Mouse (Mus musculus) spleen, postnatal 14 days (tissue): ENCODE data around the gene Igbp1b.

Experiments
- DNase-seq, 2 experiments: peaks; one replicate each; pipeline ENCODE4 v3.0.0; 2021 to 2022; ENCODE audit warnings: low spot score in 2 of 2

Igbp1b gene

GRCm38 (mm10) chr6:138658516-138658915 lies at the start of gene Igbp1b:
Gene Igbp1b, minus strand, starts transcription at chr6:138658544.
- DNase-seq, result no peak

GRCm38 (mm10) chr6:138682959-138683358 lies 24.6 kb upstream of the Igbp1b start:
- no peak for DNase-seq

- no peak for DNase-seq
Observed at GRCm38 (mm10) chr6:138672704-138673141, 14.4 kb upstream of the Igbp1b start.

GRCm38 (mm10) chr6:138665416-138665815 lies 7.1 kb upstream of the Igbp1b start:
- DNase-seq, result no peak

GRCm38 (mm10) chr6:138645604-138646003 lies 12.7 kb downstream of the Igbp1b start:
- DNase-seq, result no peak

- no peak for DNase-seq
Observed at GRCm38 (mm10) chr6:138639351-138639750, 19.0 kb downstream of the Igbp1b start.

GRCm38 (mm10) chr6:138620786-138621185 lies 37.6 kb downstream of the Igbp1b start:
- DNase-seq, result no peak

- no peak for DNase-seq
Observed at GRCm38 (mm10) chr6:138618396-138618795, 39.9 kb downstream of the Igbp1b start.
